Mouse (Mus musculus): ENCODE data around the gene Lrrc4. TPM values are rescaled to one million over a fixed set of nuclear protein-coding genes. Genes with fewer than 3 reads are reported as not detected.

The Lrrc4 gene
- polyA plus RNA-seq, 1 experiment from 2014 or later, result 0.35 TPM

- no peak for TF ChIP-seq CTCF (IDR thresholded peaks at IDR 0.05)
- H3K4me1 ChIP-seq (ENCODE audit: insufficient read depth, low read depth, low read length), result no peaks in the 10 kb centered on the region
- no peaks in the 10 kb centered on the region for H3K36me3 ChIP-seq (ENCODE audit: insufficient read depth, low read length)
- no peak for ATAC-seq
- DNase-seq (ENCODE audit: low spot score), result no peak
- WGBS, result 54% methylated on average over 9 of the region's 9 CpGs
- H3K27me3 ChIP-seq (replicated peaks; ENCODE audit: insufficient read depth, low read length), result no peaks in the 10 kb centered on the region
- H3K27ac ChIP-seq (ENCODE audit: low read length), result no peak overlapping the region
- H3K4me3 ChIP-seq (ENCODE audit: low read depth, low read length), result no peak overlapping the region
- H3K4me2 ChIP-seq (replicated peaks; ENCODE audit: low read depth, low read length), result no peak overlapping the region
- no peaks in the 10 kb centered on the region for H3K9me3 ChIP-seq (ENCODE audit: low read length)
- no peak overlapping the region for H3K9ac ChIP-seq (replicated peaks; ENCODE audit: low read depth)
These were observed 14.5 kb downstream of the Lrrc4 start for GRCm38 (mm10) chr6:28817039-28817438.

GRCm38 (mm10) chr6:28814895-28815294 is 16.7 kb downstream of the Lrrc4 start:
- no peak overlapping the region for H3K27ac ChIP-seq (ENCODE audit: low read length)
- H3K4me3 ChIP-seq (ENCODE audit: low read depth, low read length), result no peak overlapping the region
- no peak overlapping the region for H3K9ac ChIP-seq (replicated peaks; ENCODE audit: low read depth)
- no peaks in the 10 kb centered on the region for H3K9me3 ChIP-seq (ENCODE audit: low read length)
- TF ChIP-seq CTCF (IDR thresholded peaks at IDR 0.05) (no peak), EP300 (IDR thresholded peaks at IDR 0.05) (no peak)
- no peak overlapping the region for H3K4me2 ChIP-seq (replicated peaks; ENCODE audit: low read depth, low read length)
- ATAC-seq (no peak), DNase-seq (ENCODE audit: low spot score) (no peak)
- H3K27me3 ChIP-seq (replicated peaks; ENCODE audit: insufficient read depth, low read length), result no peaks in the 10 kb centered on the region
- no peaks in the 10 kb centered on the region for H3K4me1 ChIP-seq (ENCODE audit: insufficient read depth, low read depth, low read length)
- 70% methylated on average over 2 of the region's 2 CpGs for WGBS
- no peaks in the 10 kb centered on the region for H3K36me3 ChIP-seq (ENCODE audit: insufficient read depth, low read length)

- DNase-seq (ENCODE audit: low spot score) (no peak), ATAC-seq (no peak)
- Histone ChIP-seq H3K9ac (replicated peaks; ENCODE audit: low read depth) (no peak overlapping the region), H3K4me3 (ENCODE audit: low read depth, low read length) (no peak overlapping the region), H3K36me3 (ENCODE audit: insufficient read depth, low read length) (no peaks in the 10 kb centered on the region), H3K4me1 (ENCODE audit: insufficient read depth, low read depth, low read length) (no peaks in the 10 kb centered on the region), H3K27me3 (replicated peaks; ENCODE audit: insufficient read depth, low read length) (no peaks in the 10 kb centered on the region), H3K9me3 (ENCODE audit: low read length) (no peaks in the 10 kb centered on the region), H3K27ac (ENCODE audit: low read length) (no peak overlapping the region), H3K4me2 (replicated peaks; ENCODE audit: low read depth, low read length) (no peak overlapping the region)
- TF ChIP-seq CTCF (IDR thresholded peaks at IDR 0.05) (no peak), EP300 (IDR thresholded peaks at IDR 0.05) (no peak)
- WGBS, result 90% methylated on average over 9 of the region's 9 CpGs
These were observed 18.5 kb downstream of the Lrrc4 start for GRCm38 (mm10) chr6:28813057-28813456.

- no peaks in the 10 kb centered on the region for H3K9me3 ChIP-seq (ENCODE audit: low read length)
- WGBS, result 84% methylated on average over 5 of the region's 5 CpGs
These were observed 26.8 kb downstream of the Lrrc4 start for GRCm38 (mm10) chr6:28804751-28805150.

GRCm38 (mm10) chr6:28803678-28804279 is 27.8 kb downstream of the Lrrc4 start:
- Histone ChIP-seq H3K4me3 (ENCODE audit: low read depth, low read length) (no peak overlapping the region), H3K4me2 (replicated peaks; ENCODE audit: low read depth, low read length) (no peak overlapping the region), H3K9me3 (ENCODE audit: low read length) (no peaks in the 10 kb centered on the region), H3K27ac (ENCODE audit: low read length) (no peak overlapping the region), H3K36me3 (ENCODE audit: insufficient read depth, low read length) (no peaks in the 10 kb centered on the region), H3K27me3 (replicated peaks; ENCODE audit: insufficient read depth, low read length) (no peaks in the 10 kb centered on the region), H3K4me1 (ENCODE audit: insufficient read depth, low read depth, low read length) (no peaks in the 10 kb centered on the region), H3K9ac (replicated peaks; ENCODE audit: low read depth) (no peak overlapping the region)
- TF ChIP-seq EP300 (IDR thresholded peaks at IDR 0.05), result no peak
- no peak for TF ChIP-seq CTCF (IDR thresholded peaks at IDR 0.05)
- no peak for ATAC-seq
- 93% methylated on average over 6 of the region's 6 CpGs for WGBS
- DNase-seq (ENCODE audit: low spot score), result no peak

More at GRCm38 (mm10) chr6:28804751-28805150, 26.8 kb downstream of the Lrrc4 start:
- ATAC-seq (no peak), DNase-seq (ENCODE audit: low spot score) (no peak)
- Histone ChIP-seq H3K4me3 (ENCODE audit: low read depth, low read length) (no peak overlapping the region), H3K4me1 (ENCODE audit: insufficient read depth, low read depth, low read length) (no peaks in the 10 kb centered on the region), H3K4me2 (replicated peaks; ENCODE audit: low read depth, low read length) (no peak overlapping the region), H3K36me3 (ENCODE audit: insufficient read depth, low read length) (no peaks in the 10 kb centered on the region), H3K27me3 (replicated peaks; ENCODE audit: insufficient read depth, low read length) (no peaks in the 10 kb centered on the region), H3K27ac (ENCODE audit: low read length) (no peak overlapping the region), H3K9ac (replicated peaks; ENCODE audit: low read depth) (no peak overlapping the region)
- no peak for TF ChIP-seq EP300 (IDR thresholded peaks at IDR 0.05)
- no peak for TF ChIP-seq CTCF (IDR thresholded peaks at IDR 0.05)

GRCm38 (mm10) chr6:28800976-28801375 is 30.6 kb downstream of the Lrrc4 start:
- Histone ChIP-seq H3K4me3 (ENCODE audit: low read depth, low read length) (no peak overlapping the region), H3K36me3 (ENCODE audit: insufficient read depth, low read length) (peaks cover 5% of the 10 kb centered on the region; the same call in 1 of the 2 replicates), H3K27me3 (replicated peaks; ENCODE audit: insufficient read depth, low read length) (no peaks in the 10 kb centered on the region), H3K4me2 (replicated peaks; ENCODE audit: low read depth, low read length) (no peak overlapping the region), H3K9ac (replicated peaks; ENCODE audit: low read depth) (no peak overlapping the region), H3K4me1 (ENCODE audit: insufficient read depth, low read depth, low read length) (no peaks in the 10 kb centered on the region), H3K27ac (ENCODE audit: low read length) (no peak overlapping the region), H3K9me3 (ENCODE audit: low read length) (no peaks in the 10 kb centered on the region)
- DNase-seq (ENCODE audit: low spot score), result no peak
- 89% methylated on average over 3 of the region's 3 CpGs for WGBS
- no peak for TF ChIP-seq CTCF (IDR thresholded peaks at IDR 0.05)
- no peak for TF ChIP-seq EP300 (IDR thresholded peaks at IDR 0.05)
- ATAC-seq, result no peak

GRCm38 (mm10) chr6:28799818-28800217 is 31.7 kb downstream of the Lrrc4 start:
- H3K36me3 ChIP-seq (ENCODE audit: insufficient read depth, low read length), result peaks cover 5% of the 10 kb centered on the region; the same call in 1 of the 2 replicates
- no peaks in the 10 kb centered on the region for H3K4me1 ChIP-seq (ENCODE audit: insufficient read depth, low read depth, low read length)
- no peak overlapping the region for H3K4me3 ChIP-seq (ENCODE audit: low read depth, low read length)
- TF ChIP-seq CTCF (IDR thresholded peaks at IDR 0.05), result no peak
- no peak for TF ChIP-seq EP300 (IDR thresholded peaks at IDR 0.05)
- H3K27me3 ChIP-seq (replicated peaks; ENCODE audit: insufficient read depth, low read length), result no peaks in the 10 kb centered on the region
- H3K9me3 ChIP-seq (ENCODE audit: low read length), result no peaks in the 10 kb centered on the region
- ATAC-seq, result no peak
- H3K4me2 ChIP-seq (replicated peaks; ENCODE audit: low read depth, low read length), result no peak overlapping the region
- no peak overlapping the region for H3K9ac ChIP-seq (replicated peaks; ENCODE audit: low read depth)
- WGBS, result 85% methylated on average over 2 of the region's 2 CpGs
- no peak overlapping the region for H3K27ac ChIP-seq (ENCODE audit: low read length)
- no peak for DNase-seq (ENCODE audit: low spot score)
